Mouse (Mus musculus) heart, embryonic 16.5 days (tissue): ENCODE measurements at regions not wholly inside any gene's neighbourhood (a gene's known extent, or its start where the extent isn't known, plus 50 kb on each side); places are given as distances from the start of the nearest gene placed in this dataset.

Source experiments
- ATAC-seq: fragments of 200-750 bp; cut with Nextera tagmentation; replicated peaks from 2 replicates; pipeline ENCODE4 v1.8.0; 2017; ENCODE audit warnings: moderate number of reproducible peaks; ENCODE audit not compliant: insufficient read depth, low FRiP score; ENCODE audit errors: extremely low read depth
- H3K27ac ChIP-seq: fragments of 300-500 bp; sonication (generic); 2 replicates; pipeline ENCODE4 v1.5.1; 2014; ENCODE audit warnings: mild to moderate bottlenecking, low read length, control low read depth, moderate library complexity
- H3K27me3 ChIP-seq: fragments of 300-500 bp; sonication (generic); 2 replicates; pipeline ENCODE4 v1.6.1; 2014; ENCODE audit warnings: low read length, mixed read lengths; ENCODE audit not compliant: control insufficient read depth, insufficient read depth
- H3K36me3 ChIP-seq: fragments of 300-500 bp; sonication (generic); 2 replicates; pipeline ENCODE4 v1.6.1; 2014; ENCODE audit not compliant: control insufficient read depth, insufficient read depth
- H3K4me1 ChIP-seq: fragments of 300-500 bp; sonication (generic); 2 replicates; pipeline ENCODE4 v1.6.1; 2014; ENCODE audit warnings: low read length, mixed read lengths; ENCODE audit not compliant: control insufficient read depth, insufficient read depth
- H3K4me2 ChIP-seq: fragments of 300-500 bp; sonication (generic); 2 replicates; pipeline ENCODE4 v1.6.1; 2014; ENCODE audit warnings: low read depth, mild to moderate bottlenecking, control low read depth, low read length
- H3K4me3 ChIP-seq: fragments of 300-500 bp; sonication (generic); 2 replicates; pipeline ENCODE4 v1.5.1; 2014; ENCODE audit warnings: mild to moderate bottlenecking, control low read depth, low read length
- H3K9ac ChIP-seq: fragments of 300-500 bp; sonication (generic); 2 replicates; pipeline ENCODE4 v1.6.1; 2014; ENCODE audit warnings: low read length, control low read depth
- H3K9me3 ChIP-seq: fragments of 300-500 bp; sonication (generic); replicated peaks from 2 replicates; pipeline ENCODE4 v1.6.1; 2016; ENCODE audit warnings: low read length; ENCODE audit not compliant: control insufficient read depth
- whole genome bisulfite sequencing: fragments of 180-500 bp; shearing (Covaris S2); extraction: QIAGEN DNeasy Blood & Tissue Kit; methylation state at CpG from one replicate; pipeline ENCODE4 v1.1.7; 2014; 5-methylcytosine and 5-hydroxymethylcytosine counted together

- no peaks in the 10 kb centered on the region for H3K27me3 ChIP-seq
- H3K4me3 ChIP-seq: no peak overlapping the region
- no peaks in the 10 kb centered on the region for H3K4me1 ChIP-seq
- no peak for ATAC-seq
- H3K9ac ChIP-seq: no peak overlapping the region
- no peaks in the 10 kb centered on the region; the same call in 1 of the 2 replicates for H3K9me3 ChIP-seq
- 84% methylated on average over 12 of the region's 12 CpGs for WGBS
- no peaks in the 10 kb centered on the region for H3K36me3 ChIP-seq
- H3K4me2 ChIP-seq: no peak overlapping the region
- no peak overlapping the region for H3K27ac ChIP-seq
Observed at GRCm38 (mm10) chr12:99118381-99119115, 198.2 kb downstream of the Ttc8 start.

GRCm38 (mm10) chr12:99119966-99120365 is 199.6 kb downstream of the Ttc8 start:
- H3K9ac ChIP-seq: no peak overlapping the region
- H3K27me3 ChIP-seq: no peaks in the 10 kb centered on the region
- no peaks in the 10 kb centered on the region; the same call in 1 of the 2 replicates for H3K9me3 ChIP-seq
- no peaks in the 10 kb centered on the region for H3K36me3 ChIP-seq
- H3K4me2 ChIP-seq: no peak overlapping the region
- H3K4me3 ChIP-seq: no peak overlapping the region
- no peaks in the 10 kb centered on the region for H3K4me1 ChIP-seq
- WGBS: 92% methylated on average over 9 of the region's 9 CpGs
- ATAC-seq: no peak
- no peak overlapping the region for H3K27ac ChIP-seq

- Histone ChIP-seq H3K4me2 (no peak overlapping the region), H3K36me3 (no peaks in the 10 kb centered on the region), H3K9ac (no peak overlapping the region), H3K27me3 (no peaks in the 10 kb centered on the region), H3K4me1 (no peaks in the 10 kb centered on the region), H3K9me3 (no peaks in the 10 kb centered on the region; the same call in 1 of the 2 replicates), H3K4me3 (no peak overlapping the region), H3K27ac (no peak overlapping the region)
- 65% methylated on average over 15 of the region's 15 CpGs for WGBS
- no peak for ATAC-seq
Observed at GRCm38 (mm10) chr12:99123611-99124495, 203.5 kb downstream of the Ttc8 start.

- H3K27me3 ChIP-seq: no peaks in the 10 kb centered on the region
- no peak for ATAC-seq
- no peak overlapping the region for H3K9ac ChIP-seq
- no peak overlapping the region for H3K4me3 ChIP-seq
- no peaks in the 10 kb centered on the region for H3K9me3 ChIP-seq
- WGBS: 100% methylated on average over 2 of the region's 2 CpGs
- no peaks in the 10 kb centered on the region for H3K4me1 ChIP-seq
- H3K27ac ChIP-seq: no peak overlapping the region
- no peaks in the 10 kb centered on the region for H3K36me3 ChIP-seq
- H3K4me2 ChIP-seq: no peak overlapping the region
Observed at GRCm38 (mm10) chr12:99126129-99126528, 205.8 kb downstream of the Ttc8 start.
